Mouse (Mus musculus) R1 (cell line): ENCODE results near the gene Jph2.

ENCODE experiments used
- DNase-seq: peaks from one replicate; pipeline ENCODE4 v3.0.0-alpha.2; 2018; ENCODE audit warnings: low read depth, low spot score

Jph2 gene

DNA sequence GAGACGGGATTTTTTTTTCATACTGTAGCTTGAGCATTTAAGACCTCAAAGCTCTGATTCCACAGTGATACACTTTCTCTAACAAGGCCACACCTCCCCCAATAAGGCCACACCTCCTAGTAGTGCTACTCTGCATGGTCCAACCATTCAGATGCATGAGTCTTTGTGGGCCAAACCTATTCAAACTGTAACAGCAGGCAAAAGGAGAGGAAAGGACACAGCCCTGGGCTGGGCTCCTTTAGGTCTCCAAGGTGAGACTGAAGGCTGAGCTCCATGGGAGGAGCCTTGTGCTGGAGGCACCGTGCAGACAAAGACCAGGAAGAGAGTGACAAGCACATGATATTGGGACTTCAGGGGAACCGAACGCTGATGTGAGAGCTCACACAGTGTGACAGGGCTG lies 80.5 kb downstream of the Jph2 start:
- DNase-seq = peak; percentile 92

DNA sequence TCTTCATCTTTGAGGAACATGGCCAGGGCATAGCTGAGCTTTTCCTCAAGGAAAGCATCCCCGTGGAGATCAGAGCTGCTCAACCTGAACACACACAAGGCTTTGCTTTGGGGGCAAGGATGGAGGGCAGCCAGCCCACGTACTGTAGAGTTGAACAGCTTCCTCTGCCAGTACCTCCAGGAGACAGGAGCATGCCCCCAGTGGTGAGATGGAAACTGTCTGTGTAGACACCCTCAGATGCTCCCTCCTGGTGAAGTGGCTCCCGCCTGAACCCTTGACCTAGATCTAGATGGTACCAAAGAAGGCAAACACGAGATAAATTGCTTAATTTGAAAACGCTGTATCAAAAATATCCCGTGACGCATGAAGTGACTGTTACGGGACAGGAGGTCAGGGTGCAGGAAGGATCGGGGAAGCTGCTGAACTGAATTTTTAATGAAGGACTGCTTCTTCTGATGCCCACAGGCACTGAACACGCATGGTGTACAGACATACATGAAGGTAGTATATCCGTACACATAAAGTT lies 87.6 kb downstream of the Jph2 start:
- DNase-seq = peak; percentile 40

DNA sequence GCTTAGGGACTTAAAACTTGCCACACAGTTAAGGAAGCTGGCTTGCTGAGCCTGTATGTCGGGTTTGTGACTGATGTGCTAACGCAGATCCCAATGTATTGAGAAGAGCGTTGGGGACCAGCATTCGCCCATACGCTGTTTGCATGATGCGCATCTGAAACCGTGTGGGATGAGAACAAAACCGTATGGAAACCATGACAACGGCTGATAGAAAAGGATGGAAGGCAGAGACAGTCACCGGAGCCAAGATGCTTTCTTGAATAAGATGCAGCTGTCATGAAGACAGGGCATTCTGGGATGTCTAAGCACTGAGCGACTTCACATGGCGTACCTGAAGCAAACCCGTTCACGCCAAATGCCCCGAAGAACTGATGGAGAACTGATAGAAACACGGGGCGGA lies 88.4 kb downstream of the Jph2 start:
- DNase-seq = peak; percentile 33

DNA sequence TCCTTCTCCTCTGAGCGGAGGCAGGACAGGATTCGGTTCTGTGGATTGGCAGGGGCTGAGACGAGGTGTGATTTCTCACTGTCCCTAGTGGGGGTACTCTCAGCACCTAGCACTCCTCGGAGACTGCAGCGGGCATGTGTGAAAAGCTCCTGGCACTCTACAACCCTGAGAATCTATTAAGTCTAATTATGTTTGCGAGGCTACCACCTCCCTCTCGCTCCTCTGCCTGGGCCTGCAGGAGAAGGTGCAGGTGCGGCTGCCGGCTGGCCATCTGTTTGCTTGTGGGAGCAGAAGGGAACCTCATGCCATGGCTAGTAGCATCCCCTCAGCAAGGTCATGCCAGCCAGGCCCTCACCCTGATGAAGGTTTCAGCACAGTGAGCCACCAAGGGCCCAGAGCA lies 94.8 kb downstream of the Jph2 start:
- no peak for DNase-seq

DNA sequence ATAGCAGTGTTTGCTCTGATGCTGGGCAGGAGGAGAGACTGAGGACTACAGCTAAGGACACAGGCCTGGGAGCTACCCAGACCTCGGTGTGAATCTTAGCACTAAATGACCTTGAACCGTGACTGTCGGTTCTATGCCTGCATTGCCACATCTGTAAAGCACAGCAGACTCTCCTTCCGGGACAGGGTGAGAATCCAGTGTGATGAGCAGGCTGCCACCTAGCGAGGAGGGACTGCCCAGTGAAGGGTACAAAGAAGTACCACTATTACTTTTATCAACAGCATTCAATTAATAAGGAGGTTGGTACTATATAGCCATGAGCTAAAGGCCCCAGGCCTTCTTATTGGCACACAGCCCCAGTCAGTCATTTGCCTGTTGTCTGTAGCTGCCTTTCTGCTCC lies 96.2 kb downstream of the Jph2 start:
- no peak for DNase-seq

DNA sequence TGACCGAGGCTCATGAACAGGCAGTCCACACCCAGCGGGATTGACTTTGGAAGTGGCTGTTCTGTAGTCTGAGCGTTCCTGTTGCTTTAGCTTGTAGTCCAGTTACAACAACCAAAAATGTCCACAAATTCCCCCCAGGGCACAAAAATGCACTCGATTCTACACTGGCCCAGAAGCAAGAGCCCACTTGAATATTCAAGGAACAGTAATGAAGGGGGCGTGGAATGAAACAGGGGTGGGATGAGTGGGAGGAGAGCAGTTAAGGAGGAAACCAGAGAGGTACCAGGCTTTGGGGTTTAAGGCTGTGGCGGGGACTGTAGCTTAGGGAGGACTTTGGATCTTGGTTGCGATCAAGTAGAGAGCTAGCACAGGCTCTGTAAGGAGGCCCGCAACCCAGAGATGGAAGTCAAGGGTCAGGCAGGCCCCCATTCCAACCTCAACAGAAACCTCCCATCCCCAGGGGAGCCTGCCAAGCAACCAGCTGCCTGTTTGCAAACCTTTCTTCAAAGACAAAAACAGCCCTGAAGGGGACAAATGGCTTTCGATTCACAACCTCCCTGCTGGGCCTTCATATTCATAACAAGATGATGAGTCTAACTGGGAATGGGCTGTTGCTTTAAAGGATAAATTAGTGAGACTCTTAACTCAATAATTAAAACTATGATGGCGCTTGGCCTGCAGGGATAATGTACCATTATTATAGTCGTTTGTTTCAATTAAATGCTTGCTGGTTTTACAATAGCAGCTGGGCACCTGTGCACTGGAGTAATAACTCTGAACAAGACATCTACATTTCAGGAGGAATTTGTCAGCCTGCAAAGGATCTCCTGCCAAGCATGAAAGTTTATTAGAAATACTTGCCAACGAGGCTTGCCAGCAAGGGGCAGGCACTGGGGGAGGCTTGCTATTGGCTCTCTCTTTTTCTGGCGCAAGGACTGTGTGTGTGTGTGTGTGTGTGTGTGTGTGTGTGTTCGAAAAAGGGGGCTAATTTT lies 97.4 kb downstream of the Jph2 start:
- DNase-seq = peak; percentile 53

DNA sequence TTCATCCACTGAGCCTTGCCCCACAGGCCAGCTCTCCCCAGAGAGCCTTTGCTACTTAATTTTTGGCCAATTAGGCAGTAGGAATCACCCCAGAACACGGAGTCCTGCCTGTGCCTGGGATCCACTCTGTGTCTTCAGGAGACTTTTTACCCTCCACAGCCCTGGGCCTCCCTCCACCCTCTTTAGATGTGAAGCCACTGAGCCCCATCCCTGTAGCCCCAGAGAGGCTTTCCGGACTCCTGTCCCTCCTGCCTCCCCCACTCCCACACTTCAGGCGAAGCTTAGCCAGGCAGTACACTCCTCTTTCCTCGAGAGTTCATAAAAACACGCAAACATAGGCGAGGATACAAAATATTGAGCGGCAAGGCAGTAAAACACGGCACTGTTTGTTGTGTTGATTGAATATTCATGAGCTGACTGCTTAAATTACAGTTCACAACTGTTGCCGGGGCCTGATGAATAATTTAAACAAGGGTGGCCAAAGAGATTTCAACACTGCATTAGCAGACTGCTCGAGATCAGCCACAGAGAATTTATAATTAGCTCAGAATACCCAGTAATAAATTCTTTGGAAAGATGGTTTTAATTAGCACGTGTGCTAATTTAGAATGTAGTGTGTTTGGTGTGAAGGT lies 100.7 kb downstream of the Jph2 start:
- DNase-seq = no peak

DNA sequence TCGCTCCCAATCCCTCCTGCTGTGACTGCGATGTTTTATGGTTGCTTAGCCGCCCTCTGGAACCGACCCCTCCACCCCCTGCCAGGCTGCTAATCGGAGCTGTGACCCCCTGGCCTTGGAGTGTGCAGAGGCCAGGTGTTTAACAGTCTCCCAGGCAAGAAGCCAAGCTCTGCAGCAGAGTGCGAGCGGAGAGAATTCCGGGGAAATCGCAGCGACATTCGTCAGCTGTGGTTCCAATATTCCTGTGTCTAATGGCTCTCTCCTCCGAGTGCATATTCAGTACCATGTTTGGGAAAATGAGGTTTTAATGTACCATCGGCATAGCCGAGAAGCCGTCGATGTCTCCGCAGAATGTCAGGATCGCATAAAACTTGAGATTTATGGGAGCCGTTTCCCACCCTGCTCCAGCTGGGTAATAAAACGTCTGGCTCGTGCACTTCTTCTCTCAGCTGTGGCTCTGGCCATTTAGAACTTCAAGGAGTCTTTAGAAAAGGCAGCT lies 108.9 kb downstream of the Jph2 start:
- peak; percentile 69 for DNase-seq
